Mouse (Mus musculus) hindbrain, embryonic 11.5 days (tissue): ENCODE data around the gene Tle4. TPM values are rescaled to one million over a fixed set of nuclear protein-coding genes. Genes with fewer than 3 reads are reported as not detected.

ENCODE experiments used
- ATAC-seq: fragments of 200-750 bp; cut with Nextera tagmentation; 2 replicates; pipeline ENCODE4 v1.8.0; 2017; ENCODE audit warnings: mild to moderate bottlenecking, moderate TSS enrichment, moderate library complexity; ENCODE audit not compliant: low FRiP score
- DNase-seq: peaks from one replicate; pipeline ENCODE4 v3.0.0-alpha.2; 2015; ENCODE audit warnings: low spot score
- H3K27ac ChIP-seq: fragments of 300-500 bp; sonication (generic); 2 replicates; pipeline ENCODE4 v1.5.1; 2014; ENCODE audit warnings: mild to moderate bottlenecking, low read depth, low read length
- H3K27me3 ChIP-seq: fragments of 300-500 bp; sonication (generic); 2 replicates; pipeline ENCODE4 v1.6.1; 2014; ENCODE audit warnings: mild to moderate bottlenecking, low read length, moderate library complexity, mixed read lengths; ENCODE audit not compliant: control insufficient read depth, insufficient read depth
- H3K36me3 ChIP-seq: fragments of 300-500 bp; sonication (generic); 2 replicates; pipeline ENCODE4 v1.6.1; 2014; ENCODE audit warnings: mild to moderate bottlenecking, low read length, moderate library complexity, mixed read lengths; ENCODE audit not compliant: control insufficient read depth, insufficient read depth
- H3K4me1 ChIP-seq: fragments of 300-500 bp; sonication (generic); replicated peaks from 2 replicates; pipeline ENCODE4 v1.6.1; 2014; ENCODE audit warnings: low read length, mixed read lengths; ENCODE audit not compliant: control insufficient read depth, insufficient read depth
- H3K4me2 ChIP-seq: fragments of 300-500 bp; sonication (generic); replicated peaks from 2 replicates; pipeline ENCODE4 v1.6.1; 2014; ENCODE audit warnings: mild to moderate bottlenecking, low read depth, low read length
- H3K4me3 ChIP-seq: fragments of 300-500 bp; sonication (generic); 2 replicates; pipeline ENCODE4 v1.5.1; 2014; ENCODE audit warnings: low read depth, low read length
- H3K9ac ChIP-seq: fragments of 300-500 bp; sonication (generic); 2 replicates; pipeline ENCODE4 v1.6.1; 2014; ENCODE audit warnings: low read depth, low read length
- H3K9me3 ChIP-seq: fragments of 300-500 bp; sonication (generic); 2 replicates; pipeline ENCODE4 v1.6.1; 2016; ENCODE audit warnings: low read length; ENCODE audit not compliant: control insufficient read depth
- WGBS: fragments of 180-500 bp; shearing (Covaris S2); extraction: QIAGEN DNeasy Blood & Tissue Kit; methylation state at CpG from one replicate; pipeline ENCODE4 v1.1.7; 2014; 5-methylcytosine and 5-hydroxymethylcytosine counted together
- polyA plus RNA-seq: library from polyadenylated mRNA; unstranded; fragments of >200 nt; fragmentation: Nextera tagmentation; extraction: Ambion mirVana; gene quantifications from 2 replicates; pipeline ENCODE4 v1.2.1, GENCODE M21; 2014

Gene Tle4
- polyA plus RNA-seq, 1 experiment from 2014 or later = 23.2 TPM

DNA sequence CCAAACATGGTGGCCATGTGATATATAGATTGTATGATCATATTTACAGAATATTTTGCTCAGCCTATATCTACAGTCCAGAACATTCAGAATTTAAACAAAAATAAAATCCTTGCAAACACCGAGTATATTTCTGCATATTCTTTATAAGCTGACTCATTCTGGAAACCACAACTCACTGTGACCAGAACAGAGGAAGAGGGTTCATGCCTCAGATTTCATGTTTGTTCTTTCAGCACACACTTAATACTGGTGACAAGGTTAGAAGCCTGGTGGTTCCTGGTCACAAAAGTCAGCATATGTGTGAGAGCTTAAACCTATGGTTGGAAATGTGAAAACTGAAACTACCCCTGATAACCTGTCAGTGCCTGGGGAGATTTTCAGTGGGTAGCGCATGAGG is 129.1 kb downstream of the Tle4 start:
- H3K4me3 ChIP-seq = no peak overlapping the region
- H3K9ac ChIP-seq = no peak overlapping the region
- no peaks in the 10 kb centered on the region for H3K27me3 ChIP-seq
- no peak overlapping the region for H3K27ac ChIP-seq
- H3K9me3 ChIP-seq = no peaks in the 10 kb centered on the region
- 92% methylated on average over 2 of the region's 2 CpGs for WGBS
- no peaks in the 10 kb centered on the region for H3K4me1 ChIP-seq
- ATAC-seq = no peak
- DNase-seq = no peak
- H3K36me3 ChIP-seq = no peaks in the 10 kb centered on the region
- H3K4me2 ChIP-seq = no peak overlapping the region

DNA sequence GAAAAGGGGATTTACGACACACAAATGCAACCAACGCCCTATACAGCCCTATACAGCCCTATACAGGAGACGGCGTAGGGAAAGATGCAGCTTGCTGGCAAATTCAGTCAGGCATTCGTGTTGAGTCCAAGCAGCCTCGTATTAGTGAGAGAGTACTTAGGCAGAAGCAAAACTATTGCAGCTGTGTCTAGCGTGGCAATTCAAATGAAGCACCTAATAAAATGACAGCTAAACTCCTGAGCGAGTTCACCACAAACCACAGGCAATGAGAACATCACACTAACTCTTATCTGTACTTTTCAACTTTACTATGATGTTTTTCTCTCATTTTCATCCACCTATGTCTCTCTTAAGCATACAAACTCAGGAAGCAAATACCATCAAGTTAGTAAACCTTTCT is 131.8 kb downstream of the Tle4 start:
- Histone ChIP-seq H3K4me1 (no peaks in the 10 kb centered on the region), H3K4me2 (no peak overlapping the region), H3K27ac (no peak overlapping the region), H3K27me3 (no peaks in the 10 kb centered on the region), H3K9ac (no peak overlapping the region), H3K36me3 (no peaks in the 10 kb centered on the region), H3K4me3 (no peak overlapping the region), H3K9me3 (no peaks in the 10 kb centered on the region)
- no peak for ATAC-seq
- 92% methylated on average over 8 of the region's 8 CpGs for WGBS
- no peak for DNase-seq

DNA sequence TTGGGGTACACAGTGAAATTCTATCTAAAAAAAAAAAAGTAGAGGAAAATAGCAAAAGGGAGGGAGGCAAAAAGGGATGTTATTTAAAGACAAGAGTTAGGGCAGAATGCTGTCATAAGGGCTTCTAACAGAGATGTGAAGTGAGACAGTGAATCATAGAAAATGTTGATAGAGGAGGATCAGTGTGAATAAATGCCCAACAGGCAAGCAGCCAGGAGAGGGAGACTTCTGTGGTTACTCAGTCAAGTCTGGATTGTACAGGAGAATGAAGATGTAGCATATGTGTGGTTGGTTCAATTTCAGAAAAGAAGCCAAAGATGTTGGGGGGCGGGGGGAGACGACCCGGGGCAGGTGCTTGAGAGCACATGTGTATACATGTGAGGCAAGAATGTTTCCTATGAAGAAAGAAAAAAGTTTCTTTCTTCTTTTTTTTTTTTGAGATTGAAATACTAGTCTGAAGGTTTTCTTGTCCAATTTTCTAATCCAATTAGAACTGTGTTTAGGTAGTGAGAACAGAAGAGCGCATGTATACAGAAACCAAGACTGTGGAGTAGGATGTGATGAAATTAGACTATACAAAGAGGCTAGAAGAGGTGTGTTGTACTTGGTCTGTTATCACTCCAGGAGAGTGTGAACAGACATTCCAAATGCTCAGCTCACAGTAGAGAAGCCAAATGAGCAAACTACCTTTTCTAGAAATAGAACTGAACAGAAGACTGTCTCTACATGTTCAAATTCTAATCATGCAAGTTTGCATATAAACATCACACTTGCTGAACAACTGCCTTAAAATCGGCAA is 134.4 kb downstream of the Tle4 start:
- Histone ChIP-seq H3K27me3 (no peaks in the 10 kb centered on the region), H3K27ac (no peak overlapping the region), H3K4me2 (no peak overlapping the region), H3K4me1 (no peaks in the 10 kb centered on the region), H3K9me3 (no peaks in the 10 kb centered on the region), H3K4me3 (no peak overlapping the region), H3K36me3 (no peaks in the 10 kb centered on the region; the same call in 1 of the 2 replicates), H3K9ac (no peak overlapping the region)
- ATAC-seq = no peak
- WGBS = 95% methylated on average over 5 of the region's 5 CpGs
- DNase-seq = no peak

DNA sequence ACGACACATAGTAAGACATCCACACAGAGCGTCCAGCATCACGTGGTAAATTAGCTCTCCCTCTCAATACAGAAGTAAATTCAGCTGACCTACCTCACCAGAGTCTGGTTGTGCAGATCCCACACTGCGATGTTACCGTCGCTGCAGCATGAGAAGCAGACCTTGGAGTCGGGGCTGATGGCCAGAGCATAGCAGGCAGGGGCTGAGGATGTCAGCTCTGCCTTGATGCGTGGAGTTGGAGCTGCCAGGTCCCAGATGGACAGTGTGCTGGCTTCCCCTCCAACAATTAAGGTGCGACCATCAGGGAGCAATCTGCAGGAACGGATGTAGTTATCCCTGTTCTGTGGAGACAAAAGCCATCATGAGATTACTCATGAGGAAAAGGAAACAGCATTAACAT is 144.4 kb downstream of the Tle4 start:
- H3K9ac ChIP-seq = no peak overlapping the region
- peaks cover 3% of the 10 kb centered on the region; the same call in 1 of the 2 replicates for H3K36me3 ChIP-seq
- H3K4me1 ChIP-seq = no peaks in the 10 kb centered on the region
- H3K4me3 ChIP-seq = no peak overlapping the region
- H3K27ac ChIP-seq = no peak overlapping the region
- no peaks in the 10 kb centered on the region for H3K27me3 ChIP-seq
- WGBS = 90% methylated on average over 10 of the region's 10 CpGs
- no peak overlapping the region for H3K4me2 ChIP-seq
- DNase-seq (no peak), ATAC-seq (no peak)
- no peaks in the 10 kb centered on the region for H3K9me3 ChIP-seq

DNA sequence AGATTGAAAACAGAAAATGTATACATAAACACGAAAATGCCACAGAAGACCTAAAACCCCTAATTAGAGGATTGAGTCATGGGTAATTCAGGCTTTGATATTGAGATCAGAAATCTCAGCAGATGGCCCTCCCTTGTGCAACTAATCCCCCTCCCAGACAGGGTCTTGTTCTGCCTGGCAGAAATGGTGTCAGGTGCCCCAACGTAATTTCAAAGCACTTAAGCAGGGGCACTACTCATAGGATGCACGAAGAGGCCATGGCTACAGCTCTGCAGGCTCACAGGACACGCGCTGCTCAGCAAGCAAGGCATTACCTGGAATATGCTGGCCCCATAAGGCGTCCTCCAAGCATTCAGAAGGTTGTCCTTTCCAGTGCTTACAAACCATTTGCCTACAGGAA is 146.5 kb downstream of the Tle4 start:
- H3K4me3 ChIP-seq = no peak overlapping the region

DNA sequence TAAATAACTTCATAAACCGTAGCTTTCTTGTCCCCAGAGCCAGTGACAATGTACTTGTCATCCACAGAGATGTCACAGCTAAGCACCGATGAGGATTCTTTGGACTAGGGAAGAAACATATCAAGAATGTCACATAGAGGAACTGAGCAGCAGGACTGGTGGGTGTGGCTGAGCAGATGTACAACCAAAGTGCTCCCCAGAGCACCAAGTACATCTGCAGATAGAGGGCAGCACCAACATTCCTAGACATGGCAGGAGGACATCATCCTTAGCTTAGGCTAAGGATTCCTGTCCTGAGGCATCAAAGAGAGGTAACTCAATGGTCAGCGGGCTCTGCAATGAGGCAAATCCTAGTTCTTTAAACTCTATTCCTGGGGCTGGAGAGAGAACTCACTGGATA is 148.1 kb downstream of the Tle4 start:
- no peaks in the 10 kb centered on the region for H3K27me3 ChIP-seq
- ATAC-seq (no peak), DNase-seq (no peak)
- H3K9ac ChIP-seq = no peak overlapping the region
- H3K4me1 ChIP-seq = no peaks in the 10 kb centered on the region
- 0 out of 2 replicates have a peak, but pooled peaks cover 3% of the 10 kb centered on the region for H3K36me3 ChIP-seq
- H3K27ac ChIP-seq = no peak overlapping the region
- 90% methylated on average over 3 of the region's 3 CpGs for WGBS
- H3K9me3 ChIP-seq = no peaks in the 10 kb centered on the region
- no peak overlapping the region for H3K4me3 ChIP-seq
- no peak overlapping the region for H3K4me2 ChIP-seq

More for the DNA sequence above, 146.5 kb downstream of the Tle4 start:
- H3K27me3 ChIP-seq = no peaks in the 10 kb centered on the region
- no peaks in the 10 kb centered on the region for H3K4me1 ChIP-seq
- no peak overlapping the region for H3K27ac ChIP-seq
- DNase-seq (no peak), ATAC-seq (no peak)
- no peak overlapping the region for H3K4me2 ChIP-seq
- WGBS = 90% methylated on average over 6 of the region's 6 CpGs
- H3K9me3 ChIP-seq = no peaks in the 10 kb centered on the region
- no peak overlapping the region for H3K9ac ChIP-seq
- 0 out of 2 replicates have a peak, but pooled peaks cover 3% of the 10 kb centered on the region for H3K36me3 ChIP-seq

DNA sequence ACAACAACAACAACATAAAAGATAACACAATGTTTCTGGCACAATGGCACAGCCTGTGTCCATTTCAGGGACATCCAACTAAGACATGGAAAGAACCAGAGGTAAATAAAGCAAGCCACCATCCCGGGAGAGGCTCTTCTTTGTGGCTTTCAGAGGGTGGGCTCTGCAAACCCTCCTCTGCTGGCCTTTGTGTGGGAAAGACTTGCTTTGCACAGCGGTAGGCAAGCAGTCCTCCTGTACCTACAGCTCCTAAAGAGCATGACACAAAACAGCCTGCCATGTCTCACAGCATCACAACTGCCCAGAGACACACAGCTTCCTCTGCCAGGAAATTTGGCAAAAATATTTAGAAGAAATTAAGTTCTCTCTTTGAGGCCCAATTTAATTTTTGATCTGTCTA is 149.3 kb downstream of the Tle4 start:
- Histone ChIP-seq H3K4me2 (no peak overlapping the region), H3K27ac (no peak overlapping the region), H3K36me3 (0 out of 2 replicates have a peak, but pooled peaks cover 3% of the 10 kb centered on the region), H3K4me1 (no peaks in the 10 kb centered on the region), H3K27me3 (no peaks in the 10 kb centered on the region), H3K4me3 (no peak overlapping the region), H3K9me3 (no peaks in the 10 kb centered on the region), H3K9ac (no peak overlapping the region)
- 53% methylated on average over 2 of the region's 2 CpGs for WGBS
- no peak for DNase-seq
- ATAC-seq = no peak; the same call in 1 of the 2 replicates

DNA sequence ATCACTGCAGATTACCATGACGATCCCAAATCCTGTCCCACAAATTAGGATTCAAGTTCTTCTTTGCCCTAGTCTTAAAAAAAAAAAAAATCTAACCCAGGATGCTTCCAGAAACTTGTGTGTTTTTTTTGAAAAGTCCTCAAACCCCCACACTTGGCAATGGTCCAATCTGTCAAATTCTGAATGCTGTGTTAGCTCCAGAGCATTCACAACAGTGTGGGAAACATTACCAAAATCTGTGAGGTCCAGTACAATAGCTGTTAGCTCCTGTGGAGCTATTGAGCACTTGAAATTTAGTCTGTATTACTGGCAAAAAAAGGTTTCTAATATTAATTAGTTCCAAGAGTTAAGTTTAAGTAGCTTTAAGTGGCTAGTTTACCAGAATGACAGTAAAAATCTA is 150.4 kb downstream of the Tle4 start:
- Histone ChIP-seq H3K27me3 (no peaks in the 10 kb centered on the region), H3K4me3 (no peak overlapping the region), H3K9me3 (no peaks in the 10 kb centered on the region), H3K4me1 (no peaks in the 10 kb centered on the region), H3K4me2 (no peak overlapping the region), H3K36me3 (0 out of 2 replicates have a peak, but pooled peaks cover 3% of the 10 kb centered on the region), H3K27ac (no peak overlapping the region), H3K9ac (no peak overlapping the region)
- ATAC-seq = 0 out of 2 replicates have a peak, but pooled peaks have one; percentile 51
- WGBS = 84% methylated on average over 1 of the region's 1 CpGs
- peak; percentile 20 for DNase-seq

DNA sequence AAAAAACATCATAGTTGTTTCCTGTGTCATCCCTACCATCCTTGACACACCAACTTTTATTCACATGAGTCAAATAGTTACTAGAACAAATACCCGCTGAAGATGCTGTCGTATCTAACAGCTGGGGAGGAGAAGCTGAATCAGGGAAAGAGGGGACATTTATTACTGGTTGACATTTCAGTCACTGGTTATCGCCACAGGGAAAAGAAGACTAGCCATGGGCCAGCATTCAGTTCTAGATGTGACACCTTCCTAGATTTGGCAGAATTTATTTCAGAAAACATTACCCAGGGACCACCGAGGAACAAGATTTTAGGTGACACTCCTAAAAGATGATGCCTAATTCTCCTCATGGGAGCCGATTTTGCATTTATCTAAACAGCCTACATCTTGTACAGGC is 156.0 kb downstream of the Tle4 start:
- Histone ChIP-seq H3K9me3 (no peaks in the 10 kb centered on the region), H3K4me3 (no peak overlapping the region), H3K27me3 (no peaks in the 10 kb centered on the region), H3K9ac (no peak overlapping the region), H3K4me1 (no peaks in the 10 kb centered on the region), H3K36me3 (no peaks in the 10 kb centered on the region), H3K27ac (no peak overlapping the region), H3K4me2 (no peak overlapping the region)
- DNase-seq (no peak), ATAC-seq (no peak)
- 93% methylated on average over 5 of the region's 5 CpGs for WGBS
